Mouse (Mus musculus) midbrain, postnatal 0 days (tissue): ENCODE data around the gene Gabrb2. TPM values are rescaled to one million over a fixed set of nuclear protein-coding genes. Genes with fewer than 3 reads are reported as not detected.
A peak's percentile ranks its signal among the peaks of the same experiment; 100 is the strongest.

ENCODE experiments used
- ATAC-seq: fragments of 200-750 bp; cut with Nextera tagmentation; 2 replicates; pipeline ENCODE4 v1.8.0; 2017; ENCODE audit warnings: moderate number of reproducible peaks, mild to moderate bottlenecking, moderate TSS enrichment, moderate library complexity; ENCODE audit not compliant: low FRiP score
- DNase-seq: peaks from one replicate; pipeline ENCODE4 v3.0.0-alpha.2; 2015; ENCODE audit warnings: low spot score
- H3K27ac ChIP-seq: fragments of 300-500 bp; sonication (generic); 2 replicates; pipeline ENCODE4 v1.5.1; 2014; ENCODE audit warnings: low read depth, mild to moderate bottlenecking, low read length, mixed read lengths
- H3K27me3 ChIP-seq: fragments of 300-500 bp; sonication (generic); 2 replicates; pipeline ENCODE4 v1.6.1; 2014; ENCODE audit warnings: low read length, control low read depth, mixed read lengths; ENCODE audit not compliant: insufficient read depth
- H3K36me3 ChIP-seq: fragments of 300-500 bp; sonication (generic); 2 replicates; pipeline ENCODE4 v1.6.1; 2014; ENCODE audit warnings: low read length, control low read depth, mixed read lengths; ENCODE audit not compliant: insufficient read depth
- H3K4me1 ChIP-seq: fragments of 300-500 bp; sonication (generic); 2 replicates; pipeline ENCODE4 v1.6.1; 2014; ENCODE audit warnings: mild to moderate bottlenecking, control low read depth, antibody characterized with exemption, low read length, mixed read lengths; ENCODE audit not compliant: insufficient read depth
- H3K4me2 ChIP-seq: fragments of 300-500 bp; sonication (generic); 2 replicates; pipeline ENCODE4 v1.6.1; 2014; ENCODE audit warnings: low read depth, mild to moderate bottlenecking, low read length, mixed read lengths; ENCODE audit not compliant: poor library complexity, severe bottlenecking
- H3K4me3 ChIP-seq: fragments of 300-500 bp; sonication (generic); 2 replicates; pipeline ENCODE4 v1.5.1; 2014; ENCODE audit warnings: low read depth, mild to moderate bottlenecking, low read length, moderate library complexity
- H3K9ac ChIP-seq: fragments of 300-500 bp; sonication (generic); replicated peaks from 2 replicates; pipeline ENCODE4 v1.6.1; 2014; ENCODE audit warnings: mild to moderate bottlenecking, low read length, moderate library complexity, mixed read lengths; ENCODE audit not compliant: poor library complexity, severe bottlenecking
- H3K9me3 ChIP-seq: fragments of 300-500 bp; sonication (generic); 2 replicates; pipeline ENCODE4 v1.6.1; 2016; ENCODE audit warnings: low read length, control low read depth
- CTCF ChIP-seq: IDR thresholded peaks from 2 replicates; pipeline ENCODE4 v1.5.1; 2016; ENCODE audit warnings: antibody characterized with exemption, mild to moderate bottlenecking
- WGBS: fragments of 180-500 bp; shearing (Covaris S2); extraction: QIAGEN DNeasy Blood & Tissue Kit; methylation state at CpG from one replicate; pipeline ENCODE4 v1.1.7; 2014; 5-methylcytosine and 5-hydroxymethylcytosine counted together
- polyA plus RNA-seq: library from polyadenylated mRNA; unstranded; fragments of >200 nt; fragmentation: Nextera tagmentation; extraction: Ambion mirVana; gene quantifications from 2 replicates; pipeline ENCODE4 v1.2.1, GENCODE M21; 2015
- total RNA-seq: library from RNA; depleted of rRNA; stranded (reverse); fragments of >200 nt; gene quantifications from 2 replicates; pipeline ENCODE4 v1.2.3, GENCODE M21; 2014; rRNA removed

The Gabrb2 gene
- total and polyA plus RNA-seq, 2 experiments from 2014 or later, result 36.9 to 114 TPM

DNA sequence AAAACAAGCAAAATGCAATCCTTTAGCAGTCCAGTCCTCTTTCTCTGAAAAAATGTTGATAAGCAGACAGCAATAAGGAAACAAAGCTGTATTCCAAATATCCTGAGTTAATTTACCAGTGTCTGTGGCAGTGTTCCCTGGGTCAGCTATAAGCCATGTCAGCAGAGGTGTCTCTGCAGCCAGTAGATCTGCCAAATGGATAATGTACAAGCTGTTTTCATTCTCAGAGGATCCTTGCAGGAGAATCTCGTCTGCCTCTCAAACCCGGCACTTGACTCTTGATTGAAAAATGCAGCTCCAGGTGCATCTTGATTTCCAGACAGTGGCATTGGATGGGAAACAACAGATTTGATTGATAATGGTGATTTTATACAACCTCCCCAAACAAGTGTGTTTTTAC lies 198.6 kb downstream of the Gabrb2 start:
- Histone ChIP-seq H3K4me3 (no peak overlapping the region), H3K27ac (no peak overlapping the region), H3K36me3 (no peaks in the 10 kb centered on the region), H3K27me3 (no peaks in the 10 kb centered on the region), H3K9ac (no peak overlapping the region), H3K4me1 (no peaks in the 10 kb centered on the region), H3K9me3 (no peaks in the 10 kb centered on the region), H3K4me2 (no peak overlapping the region)
- WGBS, result 66% methylated on average over 2 of the region's 2 CpGs
- no peak for TF ChIP-seq CTCF
- peak; percentile 6 for DNase-seq
- no peak for ATAC-seq

DNA sequence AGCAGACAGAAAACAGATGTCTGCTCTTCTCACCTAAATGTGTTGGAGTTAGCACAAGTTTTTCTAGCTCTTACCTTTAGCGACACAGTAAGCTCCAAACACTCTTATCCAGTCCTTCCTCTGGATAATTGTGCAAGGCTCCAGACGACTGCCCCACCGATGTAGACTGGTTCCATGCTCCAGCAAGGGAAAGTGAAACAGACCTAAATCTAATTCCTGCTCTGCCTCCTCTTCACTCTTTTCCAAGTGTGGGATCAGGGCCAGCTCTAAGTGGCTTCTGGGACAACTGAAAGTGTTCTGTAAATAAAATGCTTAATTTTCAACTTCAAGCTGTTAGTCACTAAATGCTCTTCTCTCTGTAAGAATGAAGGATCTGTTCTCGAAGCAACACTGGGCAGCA lies 201.6 kb downstream of the Gabrb2 start:
- WGBS, result 89% methylated on average over 4 of the region's 4 CpGs
- Histone ChIP-seq H3K4me3 (no peak overlapping the region), H3K4me2 (no peak overlapping the region), H3K9ac (no peak overlapping the region), H3K36me3 (no peaks in the 10 kb centered on the region), H3K4me1 (no peaks in the 10 kb centered on the region), H3K9me3 (no peaks in the 10 kb centered on the region), H3K27me3 (no peaks in the 10 kb centered on the region), H3K27ac (no peak overlapping the region)
- ATAC-seq (no peak), DNase-seq (no peak)
- no peak for TF ChIP-seq CTCF

DNA sequence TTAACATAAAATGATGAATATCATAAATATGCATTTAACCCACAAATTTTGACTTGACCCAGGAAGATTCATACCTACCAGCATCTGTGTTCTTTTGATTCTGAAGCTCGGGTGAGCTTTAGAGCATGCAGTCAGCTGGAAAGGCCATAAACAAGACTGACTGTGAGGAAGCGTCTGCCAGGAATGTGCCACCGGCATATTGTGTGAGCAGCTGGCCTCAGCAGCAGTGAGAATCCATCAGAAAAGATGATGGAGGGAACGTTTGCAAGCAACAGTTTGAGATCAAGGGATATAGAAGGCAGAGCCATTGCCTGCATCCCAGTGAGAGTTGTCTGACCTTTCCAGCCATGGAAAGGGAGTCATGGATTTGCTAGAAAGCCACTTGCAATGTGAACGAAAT lies 230.6 kb downstream of the Gabrb2 start:
- H3K27ac ChIP-seq, result no peak overlapping the region
- no peak overlapping the region for H3K9ac ChIP-seq
- H3K36me3 ChIP-seq, result no peaks in the 10 kb centered on the region
- no peaks in the 10 kb centered on the region for H3K9me3 ChIP-seq
- H3K27me3 ChIP-seq, result no peaks in the 10 kb centered on the region
- H3K4me2 ChIP-seq, result no peak overlapping the region
- no peaks in the 10 kb centered on the region for H3K4me1 ChIP-seq
- 70% methylated on average over 5 of the region's 5 CpGs for WGBS
- ATAC-seq (no peak; the same call in 1 of the 2 replicates), DNase-seq (peak; percentile 77)
- H3K4me3 ChIP-seq, result no peak overlapping the region
- TF ChIP-seq CTCF, result no peak

DNA sequence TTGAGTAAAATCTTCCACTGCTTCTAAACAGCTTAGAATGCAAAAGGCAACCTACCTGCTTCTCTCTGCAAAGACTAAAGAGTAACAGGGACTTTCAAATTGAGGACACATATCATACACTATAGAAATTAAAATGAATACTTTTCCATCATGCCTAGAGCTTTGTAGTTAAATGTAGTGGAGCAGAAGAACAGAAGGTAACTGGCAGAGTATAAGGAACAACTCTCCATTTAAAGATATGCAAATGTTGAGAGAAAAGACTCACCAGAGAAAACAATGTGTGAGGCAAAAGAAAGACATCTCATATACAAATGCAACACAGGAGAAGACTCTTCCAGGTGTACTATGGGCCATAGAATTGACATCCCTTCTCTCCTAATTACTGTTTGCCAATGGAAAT lies 232.0 kb downstream of the Gabrb2 start:
- Histone ChIP-seq H3K4me2 (no peak overlapping the region), H3K36me3 (no peaks in the 10 kb centered on the region), H3K9me3 (no peaks in the 10 kb centered on the region), H3K4me3 (no peak overlapping the region), H3K4me1 (no peaks in the 10 kb centered on the region), H3K27me3 (no peaks in the 10 kb centered on the region), H3K27ac (no peak overlapping the region), H3K9ac (no peak overlapping the region)
- TF ChIP-seq CTCF, result no peak
- DNase-seq (no peak), ATAC-seq (no peak)

DNA sequence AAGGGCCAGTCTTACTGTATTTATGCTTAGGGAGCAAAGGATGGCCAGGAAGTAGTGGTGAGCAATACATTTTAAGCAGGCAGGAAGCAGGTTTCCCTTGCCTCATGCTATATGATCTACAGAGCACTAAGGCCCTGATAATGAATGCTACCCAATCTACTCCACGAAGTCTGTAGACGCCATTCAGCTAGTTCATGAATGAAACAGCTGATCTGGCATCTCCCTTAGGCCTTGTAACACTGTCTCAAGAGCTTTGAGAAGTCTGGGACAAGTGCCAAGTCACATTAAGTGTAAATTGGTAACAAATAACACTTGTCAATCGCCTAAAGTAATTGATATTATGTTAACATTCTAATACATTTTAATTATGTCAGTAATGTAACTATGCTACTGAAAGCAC lies 234.6 kb downstream of the Gabrb2 start:
- Histone ChIP-seq H3K27me3 (no peaks in the 10 kb centered on the region), H3K9ac (no peak overlapping the region), H3K4me1 (no peaks in the 10 kb centered on the region), H3K27ac (no peak overlapping the region), H3K9me3 (no peaks in the 10 kb centered on the region), H3K4me2 (no peak overlapping the region), H3K36me3 (no peaks in the 10 kb centered on the region), H3K4me3 (no peak overlapping the region)
- WGBS, result 41% methylated on average over 3 of the region's 3 CpGs
- DNase-seq (peak; percentile 37), ATAC-seq (no peak)
- TF ChIP-seq CTCF, result no peak

DNA sequence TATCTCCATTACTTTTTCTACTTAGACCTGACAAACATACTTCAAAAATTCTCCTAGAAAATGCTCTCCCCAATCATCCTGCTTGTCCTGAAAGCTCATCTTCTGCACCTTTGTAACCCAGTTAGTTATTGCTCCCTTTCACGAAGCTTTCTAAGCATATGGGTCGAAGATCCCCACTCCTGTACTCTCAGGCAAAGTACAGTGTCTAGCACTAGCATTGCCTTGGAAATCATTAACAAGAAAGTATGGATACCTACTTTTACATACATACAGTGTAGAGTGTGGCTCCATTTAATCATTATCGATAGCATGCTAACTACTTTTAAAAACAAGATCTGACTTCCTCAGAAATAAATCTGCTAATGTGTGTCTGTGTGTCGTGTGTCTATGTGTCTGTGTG lies 249.1 kb downstream of the Gabrb2 start:
- Histone ChIP-seq H3K4me2 (no peak overlapping the region), H3K27me3 (no peaks in the 10 kb centered on the region), H3K4me1 (no peaks in the 10 kb centered on the region), H3K9me3 (no peaks in the 10 kb centered on the region), H3K27ac (no peak overlapping the region), H3K4me3 (no peak overlapping the region), H3K9ac (no peak overlapping the region), H3K36me3 (no peaks in the 10 kb centered on the region)
- WGBS, result 91% methylated on average over 4 of the region's 4 CpGs
- no peak for DNase-seq
- no peak for ATAC-seq
- no peak for TF ChIP-seq CTCF

Other genes starting within 250 kb of the Gabrb2 start
- gene Gabra1, start 236.8 kb upstream of the Gabrb2 start, total RNA-seq, result 45.1 and 46.1 TPM in 2 replicates
- gene Gabra1, start 236.8 kb upstream of the Gabrb2 start, polyA plus RNA-seq, result 45.0 and 55.3 TPM in 2 replicates
- gene Gabra6, start 98.7 kb upstream of the Gabrb2 start, total RNA-seq, result 0.77 TPM in 1 of 2 replicates, not detected in the other
- gene Gabra6, start 98.7 kb upstream of the Gabrb2 start, polyA plus RNA-seq, result 0.10 TPM in 1 of 2 replicates, not detected in the other